Mouse (Mus musculus) CH12.LX (cell line): ENCODE data around the gene Olfr1061. TPM values are rescaled to one million over a fixed set of nuclear protein-coding genes. Genes with fewer than 3 reads are reported as not detected.
"Not testable (repeated sequence)": the region's sequence is repeated elsewhere in the genome, so short reads cannot be mapped to it uniquely, and the experiment has no call there.

Experiments
- DNase-seq: peaks from one replicate; pipeline ENCODE4 v3.0.0-alpha.2; 2013; ENCODE audit errors: extremely low read depth
- H3K27ac ChIP-seq: 2 replicates; pipeline ENCODE4 v1.5.1; 2012; ENCODE audit warnings: low read depth, mild to moderate bottlenecking, control low read depth, moderate library complexity; ENCODE audit not compliant: insufficient read depth
- H3K27me3 ChIP-seq: replicated peaks from 2 replicates; pipeline ENCODE3; 2012; ENCODE audit warnings: inconsistent platforms
- H3K36me3 ChIP-seq, 2 experiments: replicated peaks in 1 of 2; 2 replicates each; pipeline versions ENCODE3 to v1.6.1; 2012; ENCODE audit warnings: inconsistent platforms in 1 of 2, low read length in 1 of 2, mild to moderate bottlenecking in 1 of 2, mixed read lengths in 1 of 2, moderate library complexity in 1 of 2; ENCODE audit not compliant: control insufficient read depth in 1 of 2, insufficient read depth in 1 of 2
- H3K4me1 ChIP-seq, 2 experiments: 2 replicates each; pipeline ENCODE4 v1.6.1; 2012; ENCODE audit warnings: inconsistent platforms in 1 of 2, moderate library complexity in 1 of 2; ENCODE audit not compliant: insufficient read depth in 2 of 2, control insufficient read depth in 1 of 2
- H3K4me2 ChIP-seq: 2 replicates; pipeline ENCODE4 v1.6.1; 2012; ENCODE audit warnings: low read depth, mild to moderate bottlenecking, control low read depth; ENCODE audit not compliant: poor library complexity, insufficient read depth, severe bottlenecking
- H3K4me3 ChIP-seq, 3 experiments: fragments of 150-350 bp in 1 of 3; sonication (generic) in 1 of 3; replicated peaks in 1 of 3; 2 replicates each; pipeline versions ENCODE3 to v1.5.1; 2011 to 2012; ENCODE audit warnings: low read depth in 2 of 3, low read length in 2 of 3, mild to moderate bottlenecking in 2 of 3, moderate library complexity in 2 of 3, control low read depth in 1 of 3, improper control_type of control experiment in 1 of 3, inconsistent platforms in 1 of 3, mixed read lengths in 1 of 3; ENCODE audit not compliant: poor library complexity in 1 of 3
- H3K79me2 ChIP-seq: replicated peaks from 2 replicates; pipeline ENCODE4 v1.6.1; 2012; ENCODE audit warnings: mild to moderate bottlenecking, moderate library complexity; ENCODE audit not compliant: control insufficient read depth, poor library complexity, insufficient read depth, severe bottlenecking; ENCODE audit errors: extremely low read depth
- H3K9ac ChIP-seq: 2 replicates; pipeline ENCODE4 v1.6.1; 2012; ENCODE audit warnings: low read depth, mild to moderate bottlenecking, control low read depth, moderate library complexity; ENCODE audit not compliant: insufficient read depth
- H3K9me3 ChIP-seq: replicated peaks from 2 replicates; pipeline ENCODE3; 2012; ENCODE audit warnings: low read length, inconsistent platforms, mixed read lengths
- BHLHE40 ChIP-seq: IDR thresholded peaks from 2 replicates; pipeline ENCODE4 v1.6.1; 2011; ENCODE audit warnings: mild to moderate bottlenecking, low read depth, low read length, improper control_type of control experiment
- CHD1 ChIP-seq: IDR thresholded peaks from 2 replicates; pipeline ENCODE4 v1.6.1; 2012; ENCODE audit warnings: low read depth, low read length, improper control_type of control experiment, inconsistent platforms
- E2F4 ChIP-seq: IDR thresholded peaks from 2 replicates; pipeline ENCODE4 v1.6.1; 2011; ENCODE audit warnings: low read depth, low read length, improper control_type of control experiment; ENCODE audit not compliant: insufficient replicate concordance
- EP300 ChIP-seq: IDR thresholded peaks from 2 replicates; pipeline ENCODE4 v1.6.1; 2011; ENCODE audit warnings: low read length, improper control_type of control experiment
- IRF4 ChIP-seq: IDR thresholded peaks from 2 replicates; pipeline ENCODE4 v1.6.1; 2014; ENCODE audit warnings: low read depth, mild to moderate bottlenecking, inconsistent platforms, low read length, improper control_type of control experiment
- JUN ChIP-seq: IDR thresholded peaks from 2 replicates; pipeline ENCODE4 v1.6.1; 2011; ENCODE audit warnings: low read depth, mild to moderate bottlenecking, low read length, improper control_type of control experiment, moderate library complexity; ENCODE audit not compliant: insufficient read depth
- JUND ChIP-seq: conservative IDR thresholded peaks from 2 replicates; pipeline ENCODE4 v1.6.1; 2011; ENCODE audit warnings: low read depth, low read length, improper control_type of control experiment
- MAX ChIP-seq: IDR thresholded peaks from 2 replicates; pipeline ENCODE4 v1.6.1; 2011; ENCODE audit warnings: low read length, improper control_type of control experiment
- MAZ ChIP-seq: IDR thresholded peaks from 2 replicates; pipeline ENCODE4 v1.6.1; 2012; ENCODE audit warnings: low read depth, mild to moderate bottlenecking, inconsistent platforms, low read length, improper control_type of control experiment, moderate library complexity
- NRF1 ChIP-seq: IDR thresholded peaks from 2 replicates; pipeline ENCODE4 v1.6.1; 2014; ENCODE audit warnings: low read depth, mild to moderate bottlenecking, inconsistent platforms, low read length, improper control_type of control experiment, moderate library complexity
- PAX5 ChIP-seq: IDR thresholded peaks from 2 replicates; pipeline ENCODE4 v1.6.1; 2012; ENCODE audit warnings: low read length, inconsistent platforms, mixed read lengths
- POLR2A ChIP-seq: IDR thresholded peaks from 2 replicates; pipeline ENCODE4 v1.6.1; 2011; ENCODE audit warnings: low read depth, mild to moderate bottlenecking, improper control_type of control experiment, low read length
- POLR2AphosphoS2 ChIP-seq: IDR thresholded peaks from 2 replicates; pipeline ENCODE4 v1.6.1; 2011; ENCODE audit warnings: low read depth, low read length, improper control_type of control experiment
- RCOR1 ChIP-seq: conservative IDR thresholded peaks from 2 replicates; pipeline ENCODE4 v1.6.1; 2012; ENCODE audit warnings: low read depth, mild to moderate bottlenecking, inconsistent platforms, low read length, improper control_type of control experiment
- SIN3A ChIP-seq: IDR thresholded peaks from 2 replicates; pipeline ENCODE4 v1.6.1; 2012; ENCODE audit warnings: low read length, improper control_type of control experiment, inconsistent platforms
- SMC3 ChIP-seq: IDR thresholded peaks from 2 replicates; pipeline ENCODE4 v1.6.1; 2011; ENCODE audit warnings: low read depth, low read length, improper control_type of control experiment
- USF1 ChIP-seq: IDR thresholded peaks from 2 replicates; pipeline ENCODE4 v1.6.1; 2014; ENCODE audit warnings: low read depth, mild to moderate bottlenecking, inconsistent platforms, low read length, improper control_type of control experiment
- ZMIZ1 ChIP-seq: IDR thresholded peaks from 2 replicates; pipeline ENCODE4 v1.6.1; 2012; ENCODE audit warnings: low read depth, mild to moderate bottlenecking, inconsistent platforms, low read length, improper control_type of control experiment
- dilution Hi-C: fragments of 300-500 bp; cut with MboI; formaldehyde crosslinking; loops from 2 replicates; pipeline ENCODE4 v1.14.3; 2020; ENCODE audit warnings: low sequenced_read_pairs; ENCODE audit not compliant: extremely low pct_unique_long_range_greater_than_20kb, extremely low pct_ligation_motif_present
- in situ Hi-C: fragments of 300-500 bp; cut with MboI; formaldehyde crosslinking; loops from 3 replicates; pipeline ENCODE4 v1.14.3; 2019; ENCODE audit warnings: low sequenced_read_pairs, low pct_ligation_motif_present, low pct_unique_long_range_greater_than_20kb, mixed read lengths
- polyA plus RNA-seq: library from polyadenylated mRNA; unstranded; fragments of >175 nt; gene quantifications from 2 replicates; pipeline ENCODE4 v1.2.1, GENCODE M21; 2012; ENCODE audit warnings: low read depth; ENCODE audit not compliant: insufficient read length
- total RNA-seq, 2 experiments: library from RNA; depleted of rRNA; stranded (reverse); fragments of 300-350 nt in 1 of 2; fragments of >200 nt in 1 of 2; gene quantifications; 2 replicates each; pipeline ENCODE4 v1.2.3; 2012 to 2014

Olfr1061 gene
- not detected in 2 replicates for total RNA-seq (2012; rRNA removed)
- not detected in 2 replicates for total RNA-seq (2014; rRNA removed)
- not detected in 2 replicates for polyA plus RNA-seq

GRCm38 (mm10) chr2:86413950-86414349 is at the start of gene Olfr1061:
Olfr1061 (minus strand) TSS chr2:86414050.
- no peak for DNase-seq
- dilution Hi-C loops, result no loop called here
- Histone ChIP-seq H3K36me3 (no peaks in the 10 kb centered on the region), H3K4me3 (no peak within 1 kb of the TSS), H3K4me1 (no peaks in the 10 kb centered on the region), H3K79me2 (no peaks in the 10 kb centered on the region), H3K9ac (no peak within 1 kb of the TSS), H3K27me3 (no peaks in the 10 kb centered on the region), H3K4me2 (no peak within 1 kb of the TSS), H3K9me3 (peaks cover 8% of the 10 kb centered on the region), H3K27ac (no peak within 1 kb of the TSS)
- in situ Hi-C loops, result no loop called here
- TF ChIP-seq RCOR1, result no peak
- TF ChIP-seq BHLHE40, result no peak

- no peaks in the 10 kb centered on the region for H3K36me3 ChIP-seq
- H3K9me3 ChIP-seq, result peaks cover 5% of the 10 kb centered on the region
- H3K27ac ChIP-seq, result no peak overlapping the region
- H3K4me3 ChIP-seq, result no peak overlapping the region
- dilution Hi-C loops, result no loop called here
- no peak for TF ChIP-seq MAZ
- no peak for TF ChIP-seq ZMIZ1
- TF ChIP-seq PAX5, result no peak
- TF ChIP-seq CHD1, result no peak
- H3K9ac ChIP-seq, result no peak overlapping the region
- H3K4me2 ChIP-seq, result no peak overlapping the region
- no peaks in the 10 kb centered on the region for H3K79me2 ChIP-seq
- no peaks in the 10 kb centered on the region for H3K27me3 ChIP-seq
- DNase-seq, result no peak
- in situ Hi-C loops, result loop anchor here (25.0 kb wide), 1 partner anchor 723 kb away; no protein-coding TSS in a partner anchor
- H3K4me1 ChIP-seq, result no peaks in the 10 kb centered on the region
Observed at GRCm38 (mm10) chr2:86460434-86460833, 46.6 kb upstream of the Olfr1061 start.

GRCm38 (mm10) chr2:86456169-86456568 is 42.3 kb upstream of the Olfr1061 start, which contains the start of gene Olfr1066:
Olfr1066 (minus strand) TSS chr2:86456269.
- Histone ChIP-seq H3K4me1 (no peaks in the 10 kb centered on the region), H3K4me3 (no peak within 1 kb of the TSS), H3K36me3 (no peaks in the 10 kb centered on the region), H3K27me3 (no peaks in the 10 kb centered on the region)
- no peak for DNase-seq
- TF ChIP-seq JUND (no peak), POLR2AphosphoS2 (no peak), PAX5 (no peak), E2F4 (no peak), CHD1 (no peak), JUN (no peak), SMC3 (no peak), POLR2A (no peak), SIN3A (no peak), EP300 (no peak), MAZ (no peak), ZMIZ1 (no peak), USF1 (no peak), MAX (no peak), IRF4 (no peak), NRF1 (no peak)
- TF ChIP-seq, all 38 proteins: peak for 0
- dilution Hi-C loops, result no loop called here
- Histone ChIP-seq H3K4me2 (no peak within 1 kb of the TSS), H3K79me2 (no peaks in the 10 kb centered on the region), H3K9ac (no peak within 1 kb of the TSS), H3K9me3 (peaks cover 10% of the 10 kb centered on the region), H3K27ac (no peak within 1 kb of the TSS)
- in situ Hi-C loops, result loop anchor here (25.0 kb wide), 1 partner anchor 719 kb away; no protein-coding TSS in a partner anchor

- H3K79me2 ChIP-seq, H3K27me3 ChIP-seq, H3K9ac ChIP-seq, H3K4me3 ChIP-seq, H3K4me1 ChIP-seq, DNase-seq, H3K36me3 ChIP-seq, H3K4me2 ChIP-seq, dilution Hi-C loops, H3K9me3 ChIP-seq, H3K27ac ChIP-seq: not testable (repeated sequence)
- in situ Hi-C loops, result loop anchor here (25.0 kb wide), 1 partner anchor 713 kb away; no protein-coding TSS in a partner anchor
Observed at GRCm38 (mm10) chr2:86450491-86450890, 36.6 kb upstream of the Olfr1061 start, which contains the start of gene Olfr1065. Olfr1065 (minus strand) TSS chr2:86450591.
